Mouse (Mus musculus) left cerebral cortex, postnatal 10 days (tissue): ENCODE results near the gene Ulk1. TPM values are rescaled to one million over a fixed set of nuclear protein-coding genes. Genes with fewer than 3 reads are reported as not detected.

Source experiments
- DNase-seq, 2 experiments: peaks; one replicate each; pipeline ENCODE4 v3.0.0; 2021 to 2022; ENCODE audit warnings: low spot score in 2 of 2, mixed read lengths in 1 of 2; ENCODE audit errors: extremely low spot score in 1 of 2
- intact Hi-C: fragments of 180-260 bp; cut with DNase I; formaldehyde crosslinking; loops from one replicate; pipeline ENCODE4 v1.15.1; 2025
- total RNA-seq, 2 experiments: library from RNA; stranded (reverse); gene quantifications; 2 replicates each; pipeline ENCODE4 v1.2.3; 2021

The Ulk1 gene
- total RNA-seq, 2 experiments from 2014 or later: 68.3 to 73.5 TPM

- intact Hi-C loops: no loop called here
- DNase-seq: no peak
Observed at GRCm38 (mm10) chr5:110807453-110807852, 2.4 kb downstream of the Ulk1 start.

- DNase-seq: no peak
- intact Hi-C loops: no loop called here
Observed at GRCm38 (mm10) chr5:110806676-110807075, 3.2 kb downstream of the Ulk1 start.

- no peak for DNase-seq
- intact Hi-C loops: no loop called here
Observed at GRCm38 (mm10) chr5:110806154-110806553, 3.7 kb downstream of the Ulk1 start.

- intact Hi-C loops: no loop called here
- DNase-seq: no peak
Observed at GRCm38 (mm10) chr5:110804012-110804743, 5.7 kb downstream of the Ulk1 start.

GRCm38 (mm10) chr5:110802809-110803208 is 7.1 kb downstream of the Ulk1 start:
- intact Hi-C loops: no loop called here
- no peak for DNase-seq

GRCm38 (mm10) chr5:110802186-110802585 is 7.7 kb downstream of the Ulk1 start:
- DNase-seq: no peak

GRCm38 (mm10) chr5:110801036-110801624 is 8.8 kb downstream of the Ulk1 start:
- intact Hi-C loops: no loop called here
- no peak for DNase-seq

More at GRCm38 (mm10) chr5:110802186-110802585, 7.7 kb downstream of the Ulk1 start:
- intact Hi-C loops: no loop called here

- DNase-seq: peak in 1 of 2 experiments; percentile 69
- intact Hi-C loops: no loop called here
Observed at GRCm38 (mm10) chr5:110797696-110798095, 12.2 kb downstream of the Ulk1 start.

GRCm38 (mm10) chr5:110794363-110794762 is 15.5 kb downstream of the Ulk1 start:
- intact Hi-C loops: loop anchor here (5.0 kb wide), 1 partner anchor 478 kb away; no protein-coding TSS in a partner anchor
- DNase-seq: no peak

GRCm38 (mm10) chr5:110788684-110789083 is 21.2 kb downstream of the Ulk1 start:
- DNase-seq: no peak
- intact Hi-C loops: no loop called here

- DNase-seq: no peak
- intact Hi-C loops: no loop called here
Observed at GRCm38 (mm10) chr5:110786081-110786835, 23.6 kb downstream of the Ulk1 start.

GRCm38 (mm10) chr5:110783150-110783549 is 26.7 kb downstream of the Ulk1 start:
- intact Hi-C loops: no loop called here
- no peak for DNase-seq

- DNase-seq: no peak
- intact Hi-C loops: no loop called here
Observed at GRCm38 (mm10) chr5:110781529-110782238, 28.2 kb downstream of the Ulk1 start.

GRCm38 (mm10) chr5:110780761-110781528 is 29.0 kb downstream of the Ulk1 start:
- intact Hi-C loops: no loop called here
- DNase-seq: no peak

- DNase-seq: peak; percentile 89 to 97
- intact Hi-C loops: no loop called here
Observed at GRCm38 (mm10) chr5:110779998-110780760, 29.7 kb downstream of the Ulk1 start, which contains the start of gene Pus1. TSS of gene Pus1 (minus strand) at chr5:110780659.

- intact Hi-C loops: no loop called here
- DNase-seq: no peak
Observed at GRCm38 (mm10) chr5:110779276-110779997, 30.5 kb downstream of the Ulk1 start.

GRCm38 (mm10) chr5:110778263-110778662 is 31.6 kb downstream of the Ulk1 start:
- DNase-seq: no peak
- intact Hi-C loops: no loop called here
